Mouse (Mus musculus) heart, postnatal 25 days (tissue): Measurements from ENCODE around the gene 2010111I01Rik. TPM values are rescaled to one million over a fixed set of nuclear protein-coding genes. Genes with fewer than 3 reads are reported as not detected.
A peak's percentile ranks its signal among the peaks of the same experiment; 100 is the strongest.

ENCODE experiments used
- DNase-seq: peaks from one replicate; pipeline ENCODE4 v3.0.0; 2022; ENCODE audit warnings: low spot score
- intact Hi-C: fragments of 180-260 bp; cut with DNase I; formaldehyde crosslinking; loops from one replicate; pipeline ENCODE4 v1.15.1; 2025
- total RNA-seq, 2 experiments: library from RNA; stranded (reverse); gene quantifications; 2 replicates each; pipeline ENCODE4 v1.2.3; 2021

The 2010111I01Rik gene
- total RNA-seq, 2 experiments from 2014 or later, result 109 to 112 TPM

DNA sequence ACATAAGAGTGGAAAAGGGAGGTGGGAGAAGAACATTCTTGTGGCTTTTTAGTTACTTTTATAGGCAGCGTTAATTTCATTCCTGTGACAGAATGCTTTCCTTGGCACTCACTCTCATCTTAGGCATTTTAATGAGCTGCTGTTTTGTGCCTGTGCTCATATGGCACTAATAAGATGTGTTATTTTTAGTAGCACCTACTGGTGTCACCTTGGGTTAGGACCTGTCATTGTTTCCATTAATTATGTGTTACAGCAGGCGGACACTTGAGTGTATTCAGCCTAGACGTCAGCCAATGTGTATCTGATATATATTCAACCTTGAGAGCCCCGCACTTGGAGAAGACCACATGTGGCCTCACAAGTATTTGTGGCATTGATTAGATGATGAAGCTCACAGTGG, 281.1 kb downstream of the 2010111I01Rik start:
- no peak for DNase-seq
- intact Hi-C loops, result no loop called here

DNA sequence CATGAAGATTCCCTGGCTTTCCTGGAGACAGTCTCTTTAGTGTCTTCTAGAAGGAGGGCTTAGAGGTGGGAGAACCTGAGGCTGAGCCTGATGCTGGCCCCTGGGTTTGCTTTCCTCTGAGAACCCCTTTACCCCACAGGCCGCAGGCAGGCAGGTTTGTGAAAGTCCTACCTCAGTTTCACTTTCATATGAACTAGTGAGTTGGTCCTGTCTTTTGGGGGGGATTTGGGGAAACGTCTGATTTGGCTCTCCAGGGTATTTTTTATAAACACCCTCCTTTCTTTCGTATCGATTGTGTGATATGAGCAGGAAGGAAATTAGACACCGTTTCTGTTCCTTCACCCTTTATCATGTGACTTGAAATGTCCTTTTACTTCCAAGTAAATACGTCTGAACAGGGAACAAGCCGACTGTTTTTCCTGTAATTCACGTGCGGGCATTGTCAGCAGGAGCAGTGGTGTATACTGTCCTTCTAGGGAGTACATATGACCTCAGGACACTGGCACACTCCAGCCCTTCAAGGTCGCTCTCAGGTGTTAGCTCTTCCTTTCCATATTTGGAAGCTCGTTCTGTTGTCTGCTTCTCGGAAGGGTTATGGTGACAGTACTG, 281.7 kb downstream of the 2010111I01Rik start:
- intact Hi-C loops, result no loop called here
- no peak for DNase-seq

- no peak for DNase-seq
- intact Hi-C loops, result no loop called here
Measured at GRCm38 (mm10) chr13:63247041-63247440, 282.3 kb downstream of the 2010111I01Rik start.

DNA sequence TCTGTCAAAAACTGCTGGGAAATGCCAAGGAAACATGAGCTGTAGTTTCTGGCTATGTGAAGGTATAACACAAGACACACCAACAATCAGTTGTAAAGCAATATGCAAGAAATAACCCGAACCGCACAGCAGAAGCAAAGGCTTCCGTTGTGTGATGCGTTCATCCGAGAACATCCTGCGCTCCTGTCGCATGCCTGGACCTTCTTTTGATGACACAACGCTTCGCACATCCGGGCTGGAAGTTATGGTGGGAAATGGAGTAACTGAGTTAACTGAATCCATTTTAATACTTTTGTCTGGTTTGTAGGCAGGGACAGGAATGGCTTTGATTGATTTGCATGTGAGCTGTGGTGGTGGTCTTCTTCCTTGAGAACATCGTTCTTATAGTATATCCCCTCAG, 282.9 kb downstream of the 2010111I01Rik start:
- no peak for DNase-seq
- intact Hi-C loops, result no loop called here

DNA sequence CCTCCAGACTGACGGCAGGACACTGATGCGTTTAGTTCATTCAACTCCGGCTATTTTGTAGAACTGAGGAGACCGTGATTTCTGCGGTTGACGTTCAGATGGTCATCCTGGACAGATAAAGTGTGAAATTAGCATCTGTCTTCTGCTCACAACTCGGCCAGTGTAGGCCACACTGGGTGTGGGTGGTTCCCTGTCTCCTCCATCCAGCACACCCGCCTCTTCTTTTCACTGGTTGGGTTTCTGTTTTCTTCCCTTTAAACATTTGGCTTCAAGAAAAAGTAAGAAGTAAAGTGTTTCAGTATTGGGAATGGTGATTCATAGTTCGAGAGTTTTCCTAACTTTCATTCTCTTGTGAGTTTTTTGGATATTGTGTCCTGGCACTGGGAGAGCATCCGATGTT, 283.6 kb downstream of the 2010111I01Rik start:
- no peak for DNase-seq
- intact Hi-C loops, result no loop called here

DNA sequence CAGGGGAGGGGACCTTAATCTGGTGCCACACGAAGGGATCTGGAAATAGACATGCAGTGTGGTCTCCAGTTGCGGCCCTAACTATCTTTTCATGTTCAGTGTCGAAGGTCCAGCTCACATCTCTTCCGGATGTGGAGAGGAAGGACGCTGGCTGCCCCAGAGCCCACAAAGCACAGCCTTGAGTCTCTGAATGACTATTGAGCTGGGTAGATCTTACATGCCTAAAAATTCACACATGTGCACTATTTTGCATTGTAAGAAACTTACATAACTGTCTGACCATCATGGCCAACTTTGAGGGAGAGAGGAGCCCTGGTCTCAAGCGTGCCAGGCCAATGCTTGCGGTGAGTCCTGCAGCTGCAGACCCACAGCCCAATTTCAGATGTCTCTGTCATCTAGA, 284.5 kb downstream of the 2010111I01Rik start:
- DNase-seq, result no peak
- intact Hi-C loops, result no loop called here

GRCm38 (mm10) chr13:63249741-63250431, 285.2 kb downstream of the 2010111I01Rik start:
- no peak for DNase-seq
- intact Hi-C loops, result no loop called here

GRCm38 (mm10) chr13:63250441-63250980, 285.8 kb downstream of the 2010111I01Rik start:
- DNase-seq, result no peak
- intact Hi-C loops, result no loop called here

DNA sequence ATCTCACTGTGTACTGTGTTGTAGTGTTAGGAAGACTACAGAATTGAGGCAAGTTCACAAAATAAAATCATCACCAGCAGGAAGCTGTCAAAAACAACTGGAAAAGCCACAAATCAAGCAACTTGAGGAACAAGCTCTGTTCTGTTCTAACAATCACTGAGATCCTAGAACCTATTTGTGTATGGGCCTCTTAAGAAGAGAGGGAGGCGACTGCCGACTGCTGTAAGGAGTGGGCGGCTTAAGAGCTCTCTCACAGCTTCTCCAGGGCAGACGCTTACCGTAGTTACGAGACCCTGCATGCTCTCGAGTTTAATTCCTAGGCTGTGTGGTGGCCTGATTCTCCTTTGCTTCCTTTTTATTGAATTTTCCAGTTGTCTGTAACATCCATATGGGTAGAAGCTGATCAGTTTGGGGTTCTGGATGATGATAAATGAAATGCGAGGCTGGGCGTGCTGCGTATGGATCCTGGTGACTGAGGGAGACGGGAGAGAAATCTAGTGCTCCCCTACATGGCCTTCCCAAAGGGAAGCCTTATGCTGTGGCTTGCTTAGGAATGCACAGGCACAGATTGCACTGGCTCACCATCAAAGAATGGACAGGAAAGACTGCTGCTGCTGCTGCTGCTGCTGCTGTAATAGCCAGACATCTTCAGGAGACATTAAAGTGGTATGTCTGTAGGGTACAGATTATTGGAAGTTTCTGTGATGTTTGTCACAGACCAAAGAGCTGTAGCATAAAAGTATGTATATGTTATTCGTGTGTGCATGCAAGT, 286.6 kb downstream of the 2010111I01Rik start:
- intact Hi-C loops, result no loop called here
- DNase-seq, result no peak

- intact Hi-C loops, result no loop called here
- no peak for DNase-seq
Measured at GRCm38 (mm10) chr13:63252295-63253010, 287.8 kb downstream of the 2010111I01Rik start.

GRCm38 (mm10) chr13:63253147-63253546, 288.5 kb downstream of the 2010111I01Rik start:
- intact Hi-C loops, result no loop called here
- no peak for DNase-seq

GRCm38 (mm10) chr13:63253886-63254636, 289.4 kb downstream of the 2010111I01Rik start:
- intact Hi-C loops, result no loop called here
- DNase-seq, result no peak

DNA sequence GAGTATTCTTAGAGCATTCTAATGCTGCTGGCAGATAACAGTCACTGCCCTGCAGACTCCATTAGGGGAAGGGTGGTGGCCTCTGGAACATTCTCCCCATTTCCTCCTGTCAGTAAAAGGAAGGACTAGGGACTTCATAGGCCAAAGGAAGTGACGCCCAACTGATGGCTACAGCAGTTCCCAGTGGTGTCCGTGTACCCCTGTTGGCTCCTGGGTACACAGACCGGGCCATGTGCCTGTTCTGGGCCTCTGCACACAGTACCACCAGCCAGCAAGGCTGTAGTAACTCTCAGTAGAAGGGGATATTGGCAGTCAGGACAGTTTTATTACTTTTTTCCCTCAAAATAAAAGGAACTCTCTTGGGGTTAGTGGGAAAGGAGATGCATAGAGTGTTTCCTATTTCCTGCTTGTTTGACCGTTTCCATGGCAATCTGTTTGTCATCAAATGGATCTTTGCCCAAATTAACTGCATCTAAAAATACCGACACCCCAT, 290.9 kb downstream of the 2010111I01Rik start:
- DNase-seq, result peak; percentile 75
- intact Hi-C loops, result loop anchor here (2.0 to 5.0 kb wide), 2 partner anchors 17 to 208 kb away; no protein-coding TSS in a partner anchor

DNA sequence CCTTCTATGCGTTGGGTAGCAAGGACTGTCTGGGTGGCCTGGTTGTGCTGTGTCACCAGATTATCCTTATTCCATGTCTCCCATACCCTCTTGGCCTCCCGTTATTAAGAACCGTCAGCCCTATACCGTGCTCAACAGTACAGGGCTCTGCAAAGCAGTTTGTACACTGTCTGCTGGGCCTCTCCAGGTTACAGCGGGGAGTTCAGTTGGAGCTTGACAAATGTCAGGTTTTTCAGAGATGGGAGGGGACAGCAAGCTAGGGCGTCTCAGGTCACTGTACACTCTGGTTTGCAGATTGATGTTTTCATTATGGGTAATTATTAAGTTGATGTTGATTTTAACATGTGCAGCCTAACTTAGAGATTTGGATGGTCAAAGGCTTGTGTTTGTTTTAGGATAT, 291.5 kb downstream of the 2010111I01Rik start:
- intact Hi-C loops, result loop anchor here (2.0 to 5.0 kb wide), 2 partner anchors 17 to 209 kb away; no protein-coding TSS in a partner anchor
- no peak for DNase-seq

DNA sequence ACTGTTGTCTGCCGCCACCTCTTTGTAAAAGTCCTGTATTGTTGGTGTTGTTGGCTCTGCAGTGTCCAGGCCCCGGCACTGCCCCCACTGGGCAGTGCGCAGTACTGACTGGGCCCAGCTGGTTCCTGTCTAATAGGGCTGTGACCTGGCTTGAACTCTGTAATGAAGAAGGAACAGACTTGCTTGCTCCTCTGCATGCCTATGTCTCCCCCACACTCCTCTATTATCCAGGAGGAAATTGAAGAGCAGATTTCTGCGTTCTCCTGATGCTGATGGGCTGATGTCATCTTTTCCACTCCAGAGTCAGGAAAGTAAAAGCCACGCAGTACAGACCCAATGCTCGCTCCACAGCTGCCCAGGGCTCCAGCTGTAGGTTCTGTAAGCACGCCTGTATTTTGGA, 292.1 kb downstream of the 2010111I01Rik start:
- DNase-seq, result peak; percentile 79
- intact Hi-C loops, result loop anchor here (2.0 to 5.0 kb wide), 2 partner anchors 16 to 210 kb away; no protein-coding TSS in a partner anchor

DNA sequence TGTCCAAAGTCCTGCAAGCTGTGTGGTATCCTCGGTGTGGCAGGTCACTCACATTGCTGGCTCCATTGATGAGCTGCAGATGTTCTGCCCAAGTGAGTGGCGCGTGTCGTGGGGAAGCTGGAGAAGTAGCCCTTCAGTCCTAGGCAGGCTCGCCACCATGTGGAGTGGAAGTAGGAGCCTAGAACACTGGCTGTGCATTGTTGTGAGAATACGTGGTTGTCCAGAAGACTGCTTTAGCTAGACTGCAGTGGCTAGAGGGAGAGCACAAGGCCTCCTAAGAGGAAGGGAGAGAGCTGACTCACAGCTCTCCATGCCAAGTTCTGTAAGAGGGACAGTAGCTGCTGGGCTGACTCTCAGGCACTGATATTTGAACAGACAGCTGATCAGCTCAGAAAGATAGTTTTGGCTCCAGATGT, 293.5 kb downstream of the 2010111I01Rik start:
- DNase-seq, result no peak
- intact Hi-C loops, result loop anchor here (5.0 kb wide), 1 partner anchor 211 kb away; no protein-coding TSS in a partner anchor

GRCm38 (mm10) chr13:63258671-63259070, 294.0 kb downstream of the 2010111I01Rik start:
- intact Hi-C loops, result loop anchor here (5.0 kb wide), 1 partner anchor 211 kb away; no protein-coding TSS in a partner anchor

DNA sequence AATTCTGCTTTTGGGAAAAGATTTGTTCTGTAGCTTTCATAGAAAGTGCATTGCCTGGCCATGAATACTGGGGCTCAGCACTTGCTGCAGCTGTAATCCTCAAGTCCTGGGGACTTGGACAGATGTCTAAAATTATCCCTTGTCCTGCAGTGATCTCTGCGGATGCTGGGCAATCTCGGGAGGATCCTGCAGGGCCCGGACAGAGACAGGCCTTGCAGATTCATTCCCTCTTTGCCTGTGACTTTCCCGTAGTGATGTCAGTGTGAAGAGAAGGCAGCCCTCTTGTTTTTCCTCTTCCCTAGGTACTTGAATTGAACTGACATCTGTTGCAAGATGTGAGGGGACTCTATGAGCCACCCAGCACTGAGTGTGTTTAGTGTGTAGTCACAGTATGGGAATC, 295.4 kb downstream of the 2010111I01Rik start:
- intact Hi-C loops, result loop anchor here (10.0 kb wide), 1 partner anchor 305 kb away; no protein-coding TSS in a partner anchor
- no peak for DNase-seq

More at GRCm38 (mm10) chr13:63258671-63259070, 294.0 kb downstream of the 2010111I01Rik start:
- no peak for DNase-seq
